Mouse (Mus musculus): ENCODE data around the gene Pgpep1l. TPM values are rescaled to one million over a fixed set of nuclear protein-coding genes. Genes with fewer than 3 reads are reported as not detected.

Pgpep1l gene
- polyA plus RNA-seq, 1 experiment from 2014 or later, result not detected

DNA sequence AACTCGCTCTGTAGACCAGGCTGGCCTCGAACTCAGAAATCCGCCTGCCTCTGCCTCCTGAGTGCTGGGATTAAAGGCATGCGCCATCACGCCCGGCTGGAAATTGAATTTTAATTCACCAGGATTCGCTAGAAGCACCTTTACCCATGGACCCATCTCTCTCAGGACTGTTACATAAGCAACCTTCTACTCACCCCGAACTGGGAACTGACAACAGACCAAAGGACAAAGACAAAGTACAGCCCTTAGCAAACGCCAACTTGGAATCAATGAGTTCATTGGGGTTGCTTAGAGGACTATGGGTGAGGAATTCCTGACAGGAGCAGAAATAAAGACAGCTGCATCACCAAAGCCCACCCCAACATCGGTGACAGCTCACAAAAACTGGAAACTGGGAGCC, 8.6 kb upstream of the Pgpep1l start:
- Histone ChIP-seq H3K27ac (no peak overlapping the region), H3K9me3 (no peaks in the 10 kb centered on the region), H3K9ac (no peak overlapping the region), H3K36me3 (no peaks in the 10 kb centered on the region), H3K4me2 (no peak overlapping the region), H3K27me3 (peaks cover 8% of the 10 kb centered on the region; the same call in 1 of the 2 replicates), H3K4me3 (no peak overlapping the region), H3K4me1 (peaks cover 20% of the 10 kb centered on the region)
- 90% methylated on average over 10 of the region's 10 CpGs for whole genome bisulfite sequencing
- ATAC-seq (ENCODE audit: borderline replicate concordance, extremely low read depth, low FRiP score, low TSS enrichment), result no peak

DNA sequence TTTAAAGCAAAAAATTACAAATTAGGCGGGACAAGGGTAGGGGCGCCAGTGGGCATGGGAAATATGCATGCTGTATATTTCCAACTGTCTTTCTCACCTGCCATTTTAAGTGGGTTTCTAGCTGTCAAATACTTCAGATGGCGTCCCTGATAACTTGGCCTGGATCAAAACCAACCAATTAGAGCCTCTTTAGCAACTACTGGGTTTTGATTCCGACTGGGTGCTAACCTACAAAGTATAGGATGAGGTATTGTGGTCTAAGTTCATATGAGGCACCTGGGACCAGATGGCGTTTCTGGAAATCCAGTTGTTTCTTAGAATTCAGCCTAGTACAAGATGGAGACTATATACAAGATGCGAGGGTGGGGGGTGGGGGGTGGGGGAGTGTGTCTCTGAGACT, 7.8 kb upstream of the Pgpep1l start:
- Histone ChIP-seq H3K4me2 (no peak overlapping the region), H3K4me3 (no peak overlapping the region), H3K9me3 (no peaks in the 10 kb centered on the region), H3K36me3 (no peaks in the 10 kb centered on the region), H3K27me3 (peaks cover 8% of the 10 kb centered on the region; the same call in 1 of the 2 replicates), H3K27ac (no peak overlapping the region), H3K4me1 (peaks cover 21% of the 10 kb centered on the region), H3K9ac (no peak overlapping the region)
- 87% methylated on average over 6 of the region's 6 CpGs for WGBS
- ATAC-seq (ENCODE audit: borderline replicate concordance, extremely low read depth, low FRiP score, low TSS enrichment), result no peak

DNA sequence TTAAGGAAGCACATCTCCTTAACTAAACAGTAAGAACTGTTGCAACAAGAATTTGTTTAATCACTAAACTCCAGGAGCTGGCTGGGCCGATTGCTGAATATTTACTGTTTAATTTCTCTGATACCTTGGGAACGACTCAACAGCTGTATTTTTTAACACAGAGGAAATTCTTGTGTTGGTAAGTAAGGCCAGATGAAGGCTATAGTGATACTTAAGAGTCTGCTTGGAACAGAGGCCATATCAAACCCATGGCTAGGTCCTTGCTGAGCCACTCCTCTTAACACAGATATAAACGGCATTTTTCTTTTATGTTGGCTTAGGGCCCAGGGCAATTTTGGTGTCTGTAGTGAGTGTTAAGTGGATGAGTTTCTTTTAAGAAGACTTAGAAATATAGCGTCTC, 6.5 kb upstream of the Pgpep1l start:
- H3K27me3 ChIP-seq, result no peaks in the 10 kb centered on the region
- WGBS, result 13% methylated on average over 4 of the region's 4 CpGs
- ATAC-seq (ENCODE audit: borderline replicate concordance, extremely low read depth, low FRiP score, low TSS enrichment), result peak; percentile 64; the same call in 1 of the 2 replicates

GRCm38 (mm10) chr7:68266691-68267090, 2.7 kb upstream of the Pgpep1l start:
- H3K36me3 ChIP-seq, result no peaks in the 10 kb centered on the region
- H3K27me3 ChIP-seq, result no peaks in the 10 kb centered on the region
- H3K4me2 ChIP-seq, result no peak overlapping the region
- peaks cover 30% of the 10 kb centered on the region for H3K4me1 ChIP-seq
- no peak overlapping the region for H3K9ac ChIP-seq
- H3K9me3 ChIP-seq, result no peaks in the 10 kb centered on the region
- 15% methylated on average over 6 of the region's 6 CpGs for WGBS
- no peak overlapping the region for H3K4me3 ChIP-seq
- H3K27ac ChIP-seq, result no peak overlapping the region
- no peak for ATAC-seq (ENCODE audit: borderline replicate concordance, extremely low read depth, low FRiP score, low TSS enrichment)

More for the DNA sequence above, 6.5 kb upstream of the Pgpep1l start:
- Histone ChIP-seq H3K4me3 (no peak overlapping the region), H3K4me2 (no peak overlapping the region), H3K36me3 (no peaks in the 10 kb centered on the region), H3K9me3 (no peaks in the 10 kb centered on the region), H3K27ac (no peak overlapping the region), H3K9ac (no peak overlapping the region), H3K4me1 (peaks cover 17% of the 10 kb centered on the region)

- ATAC-seq (ENCODE audit: borderline replicate concordance, extremely low read depth, low FRiP score, low TSS enrichment), result no peak
- Histone ChIP-seq H3K36me3 (no peaks in the 10 kb centered on the region), H3K4me3 (no peak overlapping the region), H3K9ac (no peak overlapping the region), H3K4me1 (peaks cover 28% of the 10 kb centered on the region), H3K27me3 (no peaks in the 10 kb centered on the region), H3K27ac (no peak overlapping the region), H3K4me2 (no peak overlapping the region), H3K9me3 (no peaks in the 10 kb centered on the region)
- 33% methylated on average over 7 of the region's 7 CpGs for WGBS
Observed at GRCm38 (mm10) chr7:68265391-68265790, 1.4 kb upstream of the Pgpep1l start.

DNA sequence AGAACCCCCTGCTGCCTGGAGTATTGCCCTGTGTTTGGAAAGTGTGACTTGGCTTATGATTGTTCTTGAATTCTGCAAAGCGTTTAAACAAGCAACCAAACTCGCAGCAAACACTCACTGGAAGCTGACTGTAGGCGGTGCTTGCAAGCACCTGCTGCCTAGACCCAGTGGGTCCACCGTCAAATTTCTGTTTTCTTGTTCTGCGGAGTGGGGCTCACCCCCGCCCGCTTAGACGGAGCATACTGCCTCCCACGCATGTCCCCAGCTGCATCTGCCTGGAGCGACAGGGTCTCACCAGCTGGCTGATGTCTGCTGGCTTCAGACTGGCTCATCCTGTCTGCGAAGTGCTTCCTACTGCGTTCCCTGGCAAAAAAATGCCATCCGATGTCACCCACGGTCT, 498 bp upstream of the Pgpep1l start:
- no peak overlapping the region for H3K9ac ChIP-seq
- H3K27ac ChIP-seq, result no peak overlapping the region

GRCm38 (mm10) chr7:68263346-68264027, 546 bp downstream of the Pgpep1l start:
- WGBS, result 48% methylated on average over 8 of the region's 8 CpGs
- no peaks in the 10 kb centered on the region for H3K27me3 ChIP-seq
- peak overlapping the region; percentile 83 for H3K4me2 ChIP-seq
- no peaks in the 10 kb centered on the region for H3K9me3 ChIP-seq
- 0 out of 2 replicates have a peak overlapping the region, but pooled peaks have one; percentile 3 for H3K27ac ChIP-seq
- H3K4me1 ChIP-seq, result peaks cover 38% of the 10 kb centered on the region
- peak overlapping the region; percentile 34 for H3K4me3 ChIP-seq
- no peak overlapping the region for H3K9ac ChIP-seq
- no peaks in the 10 kb centered on the region for H3K36me3 ChIP-seq
- ATAC-seq (ENCODE audit: borderline replicate concordance, extremely low read depth, low FRiP score, low TSS enrichment), result no peak

More for the DNA sequence above, 498 bp upstream of the Pgpep1l start:
- no peak for ATAC-seq (ENCODE audit: borderline replicate concordance, extremely low read depth, low FRiP score, low TSS enrichment)
- H3K27me3 ChIP-seq, result no peaks in the 10 kb centered on the region
- H3K9me3 ChIP-seq, result no peaks in the 10 kb centered on the region
- peaks cover 29% of the 10 kb centered on the region for H3K4me1 ChIP-seq
- peak overlapping the region; percentile 83 for H3K4me2 ChIP-seq
- H3K4me3 ChIP-seq, result peak overlapping the region; percentile 34
- WGBS, result 5% methylated on average over 14 of the region's 14 CpGs
- H3K36me3 ChIP-seq, result no peaks in the 10 kb centered on the region

GRCm38 (mm10) chr7:68262612-68263200, 1.3 kb downstream of the Pgpep1l start:
- Histone ChIP-seq H3K9me3 (no peaks in the 10 kb centered on the region), H3K4me1 (peaks cover 45% of the 10 kb centered on the region), H3K27ac (no peak overlapping the region), H3K4me3 (no peak overlapping the region), H3K36me3 (no peaks in the 10 kb centered on the region), H3K27me3 (no peaks in the 10 kb centered on the region), H3K9ac (no peak overlapping the region), H3K4me2 (no peak overlapping the region)
- WGBS, result 38% methylated on average over 8 of the region's 8 CpGs
- no peak for ATAC-seq (ENCODE audit: borderline replicate concordance, extremely low read depth, low FRiP score, low TSS enrichment)

DNA sequence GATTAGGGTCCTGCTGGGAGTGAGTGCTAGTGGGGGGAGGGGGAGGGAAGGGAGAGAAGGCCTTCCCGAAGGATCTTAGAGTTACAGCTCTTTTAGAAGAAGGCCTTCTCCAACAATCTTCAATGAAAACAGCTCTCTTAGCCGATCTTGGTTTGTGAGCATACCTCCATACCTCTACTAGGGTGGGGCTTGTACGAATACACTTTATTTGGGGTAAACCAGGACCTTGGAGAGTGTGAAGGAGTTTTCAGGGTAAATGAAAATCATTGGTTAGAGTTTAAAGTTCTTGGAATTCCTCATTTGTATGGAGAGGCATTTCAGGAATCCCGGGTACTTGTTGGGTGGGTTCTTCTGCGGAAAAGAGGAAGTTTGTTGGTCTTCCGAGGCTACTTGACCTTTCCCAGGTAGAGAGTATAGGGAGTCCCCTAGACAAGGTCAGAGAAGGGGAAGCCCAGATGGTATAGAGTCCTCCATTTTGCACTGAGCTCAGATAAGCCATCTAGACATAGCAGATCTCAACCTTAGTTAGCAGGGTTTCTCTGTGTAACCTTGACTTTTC, 4.4 kb downstream of the Pgpep1l start:
- Histone ChIP-seq H3K4me1 (peaks cover 33% of the 10 kb centered on the region), H3K9me3 (no peaks in the 10 kb centered on the region)
- 0 out of 2 replicates have a peak, but pooled peaks have one; percentile 29 for ATAC-seq (ENCODE audit: borderline replicate concordance, extremely low read depth, low FRiP score, low TSS enrichment)

DNA sequence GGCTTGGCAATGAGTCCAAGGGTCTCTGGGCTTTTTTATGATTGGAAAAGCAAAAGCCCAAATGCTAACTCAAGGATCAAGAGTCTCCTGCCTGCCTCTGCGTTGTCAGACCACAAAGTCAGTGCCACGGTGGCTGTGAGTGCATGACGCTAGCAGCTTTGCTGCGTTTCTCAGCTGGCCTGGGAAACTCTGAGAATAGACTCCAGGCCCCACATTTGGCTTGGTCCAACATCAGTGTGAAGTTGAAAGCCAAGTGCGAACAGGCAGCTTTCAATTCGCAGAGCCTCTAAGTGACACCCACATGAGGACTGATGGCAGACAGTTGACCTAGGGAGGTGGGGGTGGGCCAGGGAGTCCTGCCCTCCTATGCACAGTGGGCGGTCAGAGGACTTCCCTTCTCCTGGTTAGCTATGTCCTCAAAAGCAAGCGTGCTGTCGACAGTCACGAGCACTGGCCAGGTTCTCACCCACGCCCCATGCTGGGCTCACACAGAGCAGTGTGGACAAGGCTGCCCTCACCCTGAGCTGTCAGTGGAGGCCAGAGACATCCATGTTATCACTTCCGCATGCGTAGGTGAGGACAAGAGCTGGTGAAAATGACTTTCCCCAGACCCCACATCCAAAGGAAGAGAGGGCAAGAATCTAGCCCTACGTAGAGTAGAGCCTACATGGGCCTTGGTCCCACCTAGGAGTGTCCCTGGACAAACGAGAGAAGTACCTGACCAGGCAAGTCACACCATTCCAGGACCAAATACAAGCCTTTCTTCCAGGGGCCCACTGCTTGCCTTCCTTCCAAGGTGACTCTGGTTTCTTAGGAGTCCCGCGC, 5.5 kb downstream of the Pgpep1l start:
- no peaks in the 10 kb centered on the region for H3K27me3 ChIP-seq
- 66% methylated on average over 17 of the region's 17 CpGs for WGBS
- H3K9ac ChIP-seq, result no peak overlapping the region
- no peak overlapping the region for H3K4me3 ChIP-seq
- no peak overlapping the region for H3K4me2 ChIP-seq
- peak overlapping the region; percentile 50 for H3K27ac ChIP-seq
- ATAC-seq (ENCODE audit: borderline replicate concordance, extremely low read depth, low FRiP score, low TSS enrichment), result peak; percentile 40; the same call in 1 of the 2 replicates
- H3K9me3 ChIP-seq, result no peaks in the 10 kb centered on the region
- peaks cover 23% of the 10 kb centered on the region for H3K4me1 ChIP-seq
- no peaks in the 10 kb centered on the region for H3K36me3 ChIP-seq

More for the DNA sequence above, 4.4 kb downstream of the Pgpep1l start:
- Histone ChIP-seq H3K27me3 (no peaks in the 10 kb centered on the region), H3K9ac (no peak overlapping the region), H3K4me2 (no peak overlapping the region), H3K36me3 (no peaks in the 10 kb centered on the region), H3K4me3 (no peak overlapping the region), H3K27ac (no peak overlapping the region)
- 43% methylated on average over 6 of the region's 6 CpGs for WGBS

DNA sequence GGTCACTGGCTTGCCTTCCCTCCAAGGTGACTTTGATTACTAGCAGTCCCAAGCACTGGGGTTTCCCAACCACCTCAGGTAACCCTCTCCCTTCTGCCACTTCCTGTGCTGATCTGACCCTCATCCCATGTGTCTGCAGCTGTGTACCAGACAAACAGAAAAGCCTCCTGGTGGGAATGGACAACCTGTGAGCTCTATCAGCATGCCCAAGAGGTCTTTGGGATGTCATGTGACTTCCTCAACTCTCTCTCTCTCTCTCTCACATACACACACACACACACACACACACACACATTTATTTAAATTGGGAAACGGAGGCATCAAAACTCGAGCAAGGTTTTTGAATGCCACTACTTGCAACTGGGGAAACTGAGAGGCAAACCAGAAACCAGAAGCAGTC, 6.3 kb downstream of the Pgpep1l start:
- Histone ChIP-seq H3K4me3 (no peak overlapping the region), H3K36me3 (no peaks in the 10 kb centered on the region), H3K27me3 (no peaks in the 10 kb centered on the region), H3K9me3 (no peaks in the 10 kb centered on the region), H3K27ac (peak overlapping the region; percentile 50; the same call in 1 of the 2 replicates), H3K4me1 (peaks cover 19% of the 10 kb centered on the region), H3K9ac (no peak overlapping the region), H3K4me2 (no peak overlapping the region)
- no peak for ATAC-seq (ENCODE audit: borderline replicate concordance, extremely low read depth, low FRiP score, low TSS enrichment)
- WGBS, result 50% methylated on average over 2 of the region's 2 CpGs
